Mouse (Mus musculus) kidney, postnatal 10 days (tissue): ENCODE measurements around the gene Cfap57.
A peak's percentile ranks its signal among the peaks of the same experiment; 100 is the strongest.
"Not testable (repeated sequence)": the region's sequence is repeated elsewhere in the genome, so short reads cannot be mapped to it uniquely, and the experiment has no call there.

ENCODE experiments used
- DNase-seq: peaks from one replicate; pipeline ENCODE4 v3.0.0; 2021; ENCODE audit warnings: mixed read lengths

Gene Cfap57

DNA sequence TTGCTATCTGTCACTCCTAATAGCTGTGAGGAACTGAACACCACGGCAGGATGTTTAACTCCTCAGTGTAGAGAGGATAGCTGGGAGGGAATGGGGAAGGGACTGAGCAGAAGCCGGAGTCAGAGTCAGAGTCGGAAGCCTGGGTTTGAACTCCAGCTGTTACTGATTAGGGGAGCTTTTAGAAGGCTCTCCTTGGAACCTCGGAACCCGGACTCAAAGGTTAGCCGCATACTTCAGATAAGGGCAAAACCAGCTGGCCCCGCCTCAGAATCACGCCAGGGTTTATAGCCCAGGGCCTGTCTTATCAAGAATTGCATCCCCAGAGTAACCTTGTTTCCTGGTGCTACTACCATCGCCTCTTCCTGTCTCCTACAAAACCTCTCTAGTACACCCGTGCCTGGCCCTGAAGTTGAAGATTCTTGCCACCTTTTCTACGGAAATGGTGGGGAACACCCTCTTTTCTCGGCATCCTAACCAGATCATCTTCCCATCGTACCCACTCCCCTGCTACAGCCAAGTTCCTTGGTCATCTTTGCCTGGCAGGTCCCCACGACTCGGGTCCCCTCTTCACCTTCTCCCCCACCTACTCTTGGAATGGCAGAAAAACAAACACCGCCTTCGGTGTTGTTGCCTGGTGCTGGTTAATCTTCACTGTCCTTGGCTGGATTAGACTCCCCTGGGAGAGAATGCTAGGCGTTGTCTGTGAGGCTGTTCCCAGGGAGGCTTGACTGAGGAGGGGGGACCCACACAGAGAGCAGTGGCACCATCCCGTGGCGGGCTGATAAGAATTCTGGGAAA is 103.7 kb downstream of the Cfap57 start:
- DNase-seq, result peak; percentile 59

DNA sequence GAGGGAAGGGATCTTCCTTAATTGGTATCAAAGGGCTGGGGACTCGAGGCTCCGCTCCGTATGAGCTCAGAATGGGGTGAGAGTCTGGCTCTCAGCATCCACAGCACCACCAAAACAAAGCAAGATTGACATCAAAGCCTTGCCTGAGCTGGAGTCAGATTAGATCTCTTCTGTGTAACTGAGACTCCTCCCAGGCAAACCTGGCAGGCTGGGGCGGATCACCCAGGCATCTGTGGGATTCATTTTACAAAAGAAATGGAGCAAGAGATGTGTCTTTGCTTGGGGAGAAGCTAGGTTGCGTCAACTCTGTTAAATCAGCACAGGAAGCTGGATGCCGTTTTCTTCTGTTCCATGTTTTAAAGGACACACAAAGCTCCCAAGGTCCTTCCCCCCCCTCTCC is 111.5 kb downstream of the Cfap57 start:
- no peak for DNase-seq

- not testable (repeated sequence) for DNase-seq
Observed at GRCm38 (mm10) chr4:118507171-118507570, 113.4 kb downstream of the Cfap57 start.

- no peak for DNase-seq
Observed at GRCm38 (mm10) chr4:118505551-118505950, 115.0 kb downstream of the Cfap57 start.
